Mouse (Mus musculus): ENCODE measurements at regions not wholly inside any gene's neighbourhood (a gene's known extent, or its start where the extent isn't known, plus 50 kb on each side); places are given as distances from the start of the nearest gene placed in this dataset.
"Not testable (repeated sequence)": the region's sequence is repeated elsewhere in the genome, so short reads cannot be mapped to it uniquely, and the experiment has no call there.

DNA sequence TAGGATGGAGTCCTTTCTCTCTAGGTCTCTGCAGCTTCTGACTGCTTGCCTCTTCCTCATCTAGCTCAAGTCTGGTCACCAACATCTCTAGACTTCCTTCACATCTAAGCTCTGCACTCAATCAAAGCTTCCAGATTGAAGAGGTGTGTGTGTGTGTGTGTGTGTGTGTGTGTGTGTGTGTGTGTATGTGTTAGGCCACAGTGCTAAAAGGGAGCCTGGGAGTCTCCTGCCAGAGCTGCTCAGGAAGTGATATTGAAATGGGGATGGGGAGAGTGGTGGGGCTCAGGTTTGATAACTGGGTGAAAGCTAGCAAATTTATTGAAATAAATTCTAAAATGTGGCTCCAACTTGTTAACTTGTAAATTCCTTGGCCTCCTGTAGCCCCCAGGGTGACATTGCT, 73.3 kb downstream of the Gm31371 start:
- not testable (repeated sequence) for H3K9ac ChIP-seq; H3K4me2 ChIP-seq (ENCODE audit: low read depth); H3K27me3 ChIP-seq (ENCODE audit: insufficient read depth, low read length); H3K4me1 ChIP-seq (ENCODE audit: insufficient read depth); DNase-seq; H3K36me3 ChIP-seq (ENCODE audit: insufficient read depth); H3K9me3 ChIP-seq (ENCODE audit: low read length); ATAC-seq; H3K27ac ChIP-seq (ENCODE audit: low read depth, low read length); H3K4me3 ChIP-seq (ENCODE audit: low read depth, low read length)

DNA sequence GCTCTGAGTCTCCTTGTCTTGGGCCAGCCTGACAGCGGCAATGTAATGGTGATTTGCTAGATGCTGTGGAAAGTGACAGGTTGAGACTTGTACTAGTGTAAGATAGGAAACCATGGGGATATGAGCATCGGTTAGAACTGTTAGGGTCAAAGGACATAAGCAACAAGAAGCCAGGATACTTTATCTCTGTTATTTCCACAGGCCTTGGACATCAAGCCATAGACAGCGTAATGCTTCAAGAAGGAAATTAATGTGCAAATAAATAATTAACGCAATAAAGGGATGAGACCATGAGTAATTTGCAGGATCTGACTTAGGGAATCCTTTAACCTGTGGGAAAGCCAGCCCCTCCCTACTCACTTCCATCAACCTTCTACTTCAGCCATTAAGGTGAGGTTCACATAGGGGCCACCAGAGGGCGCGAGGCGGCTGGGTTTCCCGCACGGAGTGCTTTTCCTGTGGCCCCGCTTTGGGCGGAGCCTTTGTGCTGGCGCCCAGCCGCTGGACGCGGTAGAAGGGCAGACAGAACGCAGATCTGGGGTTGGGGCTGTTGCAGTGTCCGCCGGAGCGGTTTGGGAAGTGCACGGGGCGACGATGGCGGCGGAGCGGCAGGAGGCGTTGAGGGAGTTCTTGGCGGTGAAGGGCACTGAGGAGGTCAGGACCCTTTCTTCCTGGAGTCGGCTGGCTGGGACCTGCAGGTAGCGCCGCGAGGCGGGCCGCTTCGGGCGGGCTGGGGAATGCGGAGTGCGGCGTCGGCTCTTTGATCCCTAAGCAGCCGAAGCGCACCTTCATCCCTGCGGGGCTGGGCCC, 76.5 kb downstream of the Gm31371 start:
- ATAC-seq (peak; percentile 98), DNase-seq (peak; percentile 75)
- Histone ChIP-seq H3K27ac (ENCODE audit: low read depth, low read length) (no peak overlapping the region), H3K4me1 (ENCODE audit: insufficient read depth) (no peaks in the 10 kb centered on the region), H3K9me3 (ENCODE audit: low read length) (no peaks in the 10 kb centered on the region), H3K9ac (peak overlapping the region; percentile 61), H3K36me3 (ENCODE audit: insufficient read depth) (no peaks in the 10 kb centered on the region), H3K4me3 (ENCODE audit: low read depth, low read length) (peak overlapping the region; percentile 35), H3K27me3 (ENCODE audit: insufficient read depth, low read length) (no peaks in the 10 kb centered on the region), H3K4me2 (ENCODE audit: low read depth) (peak overlapping the region; percentile 63)
- peak; percentile 76 for TF ChIP-seq CTCF (IDR thresholded peaks at IDR 0.05; ENCODE audit: low read depth)
- 10% methylated on average over 35 of the region's 42 CpGs for WGBS

DNA sequence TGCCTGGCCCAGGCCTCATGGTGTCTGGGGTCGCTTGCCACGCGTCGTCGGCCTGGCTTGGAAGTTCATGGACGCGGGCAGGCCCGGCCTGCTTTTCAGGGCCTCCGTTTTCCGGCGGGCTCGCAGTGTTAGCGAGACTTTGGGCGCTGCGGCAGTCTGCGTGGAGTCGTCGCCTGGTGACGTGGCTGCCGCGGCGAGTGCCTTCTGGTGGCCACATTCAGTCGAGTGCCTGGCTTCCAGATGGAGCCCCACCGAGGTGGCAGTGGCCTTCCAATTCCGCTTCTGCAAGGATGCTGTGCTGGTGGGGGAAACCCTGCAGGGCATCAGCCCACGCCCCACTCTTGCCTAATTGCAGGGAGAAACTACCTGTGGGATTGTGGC, 77.1 kb downstream of the Gm31371 start:
- not testable (repeated sequence) for H3K27ac ChIP-seq (ENCODE audit: low read depth, low read length); H3K27me3 ChIP-seq (ENCODE audit: insufficient read depth, low read length); H3K36me3 ChIP-seq (ENCODE audit: insufficient read depth); H3K4me1 ChIP-seq (ENCODE audit: insufficient read depth); H3K9me3 ChIP-seq (ENCODE audit: low read length)
- DNase-seq (peak; percentile 40), ATAC-seq (peak; percentile 76)
- Histone ChIP-seq H3K4me2 (ENCODE audit: low read depth) (peak overlapping the region; percentile 63), H3K4me3 (ENCODE audit: low read depth, low read length) (peak overlapping the region; percentile 35), H3K9ac (peak overlapping the region; percentile 61)
- 20% methylated on average over 26 of the region's 26 CpGs for WGBS

DNA sequence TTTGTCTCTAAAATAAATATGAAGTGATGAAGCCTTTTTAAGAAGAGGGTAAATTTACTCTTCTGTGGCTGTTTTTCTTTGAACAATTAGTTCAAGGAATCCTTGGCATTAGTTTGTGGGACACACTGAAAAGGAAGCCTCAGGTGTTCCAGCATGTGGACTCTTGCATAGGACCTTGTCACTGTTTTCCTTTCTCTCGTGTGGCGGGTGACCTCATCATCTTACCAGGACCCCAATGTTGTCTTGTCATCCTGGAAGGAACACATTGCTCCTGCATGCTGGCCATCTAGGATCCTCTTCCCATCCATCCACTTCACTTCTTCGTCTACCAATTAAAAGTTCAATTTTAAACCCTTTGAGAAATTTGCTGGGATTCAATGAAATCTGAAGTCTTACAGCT, 104.9 kb downstream of the Gm31371 start:
- H3K27ac ChIP-seq (ENCODE audit: low read depth, low read length); H3K9me3 ChIP-seq (ENCODE audit: low read length); ATAC-seq; H3K4me1 ChIP-seq (ENCODE audit: insufficient read depth); H3K4me3 ChIP-seq (ENCODE audit: low read depth, low read length); H3K4me2 ChIP-seq (ENCODE audit: low read depth); DNase-seq; H3K36me3 ChIP-seq (ENCODE audit: insufficient read depth); H3K9ac ChIP-seq; H3K27me3 ChIP-seq (ENCODE audit: insufficient read depth, low read length): not testable (repeated sequence)
- 83% methylated on average over 3 of the region's 3 CpGs for WGBS

DNA sequence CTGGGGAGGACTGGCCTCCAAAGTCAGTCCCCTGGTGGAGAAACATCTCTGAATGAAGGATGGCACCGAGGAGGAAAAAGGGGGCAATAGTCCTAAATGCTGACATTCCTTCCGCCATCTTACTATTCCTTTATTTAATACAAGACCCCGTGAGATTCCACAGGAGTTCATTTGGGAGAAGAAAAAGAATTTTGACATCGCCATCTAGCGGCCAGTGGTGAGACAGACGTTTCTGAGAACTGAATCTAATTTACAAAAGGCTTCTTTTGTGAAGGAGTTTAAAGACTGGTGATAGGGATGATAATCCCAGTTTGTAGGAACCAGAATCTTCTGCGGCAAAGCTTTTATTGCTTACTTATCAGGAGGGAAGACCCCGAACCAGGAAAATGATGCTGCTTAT, 107.8 kb downstream of the Gm31371 start:
- not testable (repeated sequence) for H3K27me3 ChIP-seq (ENCODE audit: insufficient read depth, low read length); H3K4me3 ChIP-seq (ENCODE audit: low read depth, low read length); ATAC-seq; H3K27ac ChIP-seq (ENCODE audit: low read depth, low read length); H3K4me1 ChIP-seq (ENCODE audit: insufficient read depth); H3K36me3 ChIP-seq (ENCODE audit: insufficient read depth); H3K4me2 ChIP-seq (ENCODE audit: low read depth); H3K9ac ChIP-seq; H3K9me3 ChIP-seq (ENCODE audit: low read length)
- DNase-seq, result peak; percentile 1
- 69% methylated on average over 8 of the region's 8 CpGs for WGBS

DNA sequence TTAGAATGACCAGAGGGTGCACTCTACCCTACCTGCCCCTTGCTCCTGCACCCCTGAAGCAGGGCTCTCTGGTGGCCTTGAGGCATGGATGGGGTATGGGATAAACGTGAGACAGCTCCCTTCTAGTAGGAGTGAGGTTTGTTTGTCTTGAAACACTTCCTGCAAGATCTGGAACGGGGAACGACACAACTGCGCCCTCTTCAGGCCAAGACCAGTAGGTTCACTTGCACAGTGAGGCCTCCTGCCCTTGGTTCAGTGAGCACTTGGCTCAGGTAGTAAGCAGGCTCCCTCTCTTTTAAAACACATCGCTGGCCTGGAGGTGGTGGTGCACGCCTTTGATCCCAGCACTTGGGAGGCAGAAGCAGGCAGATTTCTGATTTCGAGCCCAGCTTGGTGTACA, 110.1 kb downstream of the Gm31371 start:
- 81% methylated on average over 7 of the region's 7 CpGs for WGBS
- not testable (repeated sequence) for H3K4me2 ChIP-seq (ENCODE audit: low read depth); H3K27ac ChIP-seq (ENCODE audit: low read depth, low read length); H3K4me3 ChIP-seq (ENCODE audit: low read depth, low read length); DNase-seq; H3K4me1 ChIP-seq (ENCODE audit: insufficient read depth); H3K9ac ChIP-seq; H3K9me3 ChIP-seq (ENCODE audit: low read length); H3K27me3 ChIP-seq (ENCODE audit: insufficient read depth, low read length); ATAC-seq; H3K36me3 ChIP-seq (ENCODE audit: insufficient read depth)

DNA sequence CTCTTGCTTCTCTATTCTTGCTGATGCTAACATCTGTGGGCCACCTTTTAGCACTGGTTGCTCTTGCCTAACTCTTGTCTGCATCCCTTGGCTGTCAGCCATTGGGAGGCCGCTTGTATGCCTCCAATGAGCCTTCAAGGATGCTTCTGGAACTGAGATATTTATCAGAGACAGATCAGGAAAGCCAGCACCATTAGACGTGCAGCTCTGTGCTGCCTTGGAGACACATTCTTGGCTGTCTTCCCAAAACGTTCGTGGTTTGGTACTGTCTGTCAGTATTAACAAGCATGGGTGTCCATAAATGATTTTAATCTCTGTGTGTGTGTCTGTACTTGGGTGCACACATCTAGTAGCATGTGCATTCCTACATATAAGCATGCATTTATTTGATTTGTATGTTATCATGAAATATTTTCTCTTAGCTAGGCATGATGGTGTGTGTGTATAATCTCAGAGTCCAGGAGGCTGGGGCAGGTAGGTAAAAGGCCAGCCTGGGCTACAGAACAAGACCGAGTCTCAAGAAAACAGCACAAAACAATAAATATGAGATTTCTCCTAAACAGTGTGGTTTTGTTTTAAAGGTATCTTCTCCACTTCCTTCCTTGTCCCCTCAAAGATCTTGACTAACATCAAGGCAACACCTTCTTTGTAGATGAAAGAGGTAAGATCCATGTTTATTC, 111.4 kb downstream of the Gm31371 start:
- not testable (repeated sequence) for H3K9me3 ChIP-seq (ENCODE audit: low read length); H3K4me3 ChIP-seq (ENCODE audit: low read depth, low read length); ATAC-seq; H3K4me2 ChIP-seq (ENCODE audit: low read depth); H3K9ac ChIP-seq; H3K4me1 ChIP-seq (ENCODE audit: insufficient read depth); H3K27ac ChIP-seq (ENCODE audit: low read depth, low read length); H3K27me3 ChIP-seq (ENCODE audit: insufficient read depth, low read length); H3K36me3 ChIP-seq (ENCODE audit: insufficient read depth); DNase-seq
- WGBS, result 77% methylated on average over 5 of the region's 5 CpGs

DNA sequence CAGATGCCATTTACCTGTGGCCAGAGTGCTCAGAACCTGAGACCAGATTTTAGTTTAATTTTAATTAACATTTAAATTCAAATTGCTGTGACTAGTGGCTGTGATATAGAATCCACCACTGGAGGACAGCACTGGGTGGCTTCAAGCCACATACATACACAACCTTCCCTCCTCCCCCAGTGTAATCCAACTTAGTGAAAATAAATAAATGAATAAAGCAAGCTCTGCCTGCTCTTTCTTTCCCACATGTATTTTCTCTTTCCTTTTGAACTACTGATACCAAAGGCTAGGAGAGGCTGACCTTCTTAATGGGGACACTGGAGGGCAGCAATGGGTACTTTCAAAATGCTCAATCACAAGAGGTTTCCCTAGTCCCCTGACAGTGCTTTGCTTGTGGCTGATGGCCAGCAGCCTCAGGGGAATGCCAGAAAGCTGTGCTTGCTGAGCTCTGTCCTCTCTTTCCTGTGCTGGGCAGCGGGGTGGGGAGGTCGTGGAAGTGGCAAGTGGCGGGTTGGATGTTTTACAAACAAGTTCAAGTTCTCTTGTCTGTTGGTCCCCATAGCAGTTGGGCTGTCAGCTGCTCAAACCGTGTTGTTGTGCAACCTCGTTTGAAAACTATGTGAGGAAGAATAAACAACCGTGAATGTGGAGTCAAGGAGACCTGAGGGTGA, 112.4 kb downstream of the Gm31371 start:
- not testable (repeated sequence) for H3K36me3 ChIP-seq (ENCODE audit: insufficient read depth); H3K9ac ChIP-seq; H3K9me3 ChIP-seq (ENCODE audit: low read length); H3K4me3 ChIP-seq (ENCODE audit: low read depth, low read length); H3K27me3 ChIP-seq (ENCODE audit: insufficient read depth, low read length); H3K4me2 ChIP-seq (ENCODE audit: low read depth); H3K4me1 ChIP-seq (ENCODE audit: insufficient read depth); DNase-seq; H3K27ac ChIP-seq (ENCODE audit: low read depth, low read length); ATAC-seq
- WGBS, result 82% methylated on average over 6 of the region's 6 CpGs

DNA sequence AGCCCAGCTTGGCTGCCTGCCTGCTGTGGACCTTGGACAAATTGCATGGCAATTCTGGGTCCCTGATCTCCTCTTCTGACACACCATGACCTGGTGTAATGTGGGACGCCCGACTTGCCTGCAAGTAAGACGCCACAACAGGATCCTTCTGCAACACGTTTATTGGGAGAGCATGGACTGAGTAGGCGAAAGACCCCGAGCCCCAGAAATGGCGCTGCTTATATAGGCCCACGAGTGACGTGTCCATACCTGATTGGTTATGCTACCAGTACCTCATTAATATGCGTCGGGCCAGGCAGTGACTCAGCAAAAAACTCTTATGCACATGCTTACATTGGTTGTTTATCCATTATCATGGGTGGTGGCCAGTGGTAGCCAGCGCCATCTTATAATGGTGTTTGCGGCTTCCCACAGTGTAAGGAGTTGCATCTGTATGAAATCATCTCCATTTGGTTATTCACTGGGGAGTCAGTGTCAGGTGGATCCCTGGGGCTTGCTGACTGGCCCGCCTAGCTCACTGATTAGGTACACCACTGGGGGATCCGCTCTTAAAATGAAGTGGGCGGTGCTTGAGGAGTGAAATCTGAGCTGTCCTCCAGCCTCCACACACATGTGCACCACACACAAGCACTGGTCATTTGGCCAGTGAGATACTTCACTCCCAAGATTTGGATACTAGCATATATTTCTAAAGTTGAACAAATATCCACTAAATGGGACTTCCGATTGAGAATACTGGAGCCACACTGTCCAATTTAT, 113.1 kb downstream of the Gm31371 start:
- ATAC-seq; H3K4me3 ChIP-seq (ENCODE audit: low read depth, low read length); DNase-seq; H3K27me3 ChIP-seq (ENCODE audit: insufficient read depth, low read length); H3K4me1 ChIP-seq (ENCODE audit: insufficient read depth); H3K36me3 ChIP-seq (ENCODE audit: insufficient read depth); H3K4me2 ChIP-seq (ENCODE audit: low read depth); H3K9me3 ChIP-seq (ENCODE audit: low read length); H3K9ac ChIP-seq; H3K27ac ChIP-seq (ENCODE audit: low read depth, low read length): not testable (repeated sequence)
- 88% methylated on average over 15 of the region's 17 CpGs for WGBS

DNA sequence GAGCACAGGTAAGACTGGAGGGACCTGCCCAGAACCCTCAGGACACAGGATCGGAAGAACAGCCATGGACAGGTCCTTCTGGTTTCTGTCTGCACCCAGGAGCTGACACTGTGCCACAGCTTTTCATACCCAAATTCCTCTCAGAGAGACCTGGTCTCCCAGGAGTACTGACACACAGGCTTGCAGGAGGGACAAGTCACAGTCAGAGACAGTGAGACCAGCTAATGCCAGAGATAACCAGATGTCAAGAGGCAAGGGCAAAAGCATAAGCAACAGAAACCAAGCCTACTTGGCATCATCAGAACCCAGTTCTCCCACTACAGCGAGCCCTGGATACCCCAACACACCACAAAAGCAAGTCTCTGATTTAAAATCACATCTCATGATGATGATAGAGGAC, 122.3 kb downstream of the Gm31371 start:
- no CpG with 5 or more reads among the region's 2 CpGs for WGBS
- not testable (repeated sequence) for ATAC-seq; H3K4me1 ChIP-seq (ENCODE audit: insufficient read depth); H3K9me3 ChIP-seq (ENCODE audit: low read length); H3K27me3 ChIP-seq (ENCODE audit: insufficient read depth, low read length); H3K27ac ChIP-seq (ENCODE audit: low read depth, low read length); H3K9ac ChIP-seq; DNase-seq; H3K4me3 ChIP-seq (ENCODE audit: low read depth, low read length); H3K36me3 ChIP-seq (ENCODE audit: insufficient read depth); H3K4me2 ChIP-seq (ENCODE audit: low read depth)

Data from forebrain, postnatal 0 days (tissue).